Mouse (Mus musculus) left cerebral cortex, postnatal 4 days (tissue): Measurements from ENCODE around the gene Ccdc6. TPM values are rescaled to one million over a fixed set of nuclear protein-coding genes. Genes with fewer than 3 reads are reported as not detected.
"Not testable (repeated sequence)": the region's sequence is repeated elsewhere in the genome, so short reads cannot be mapped to it uniquely, and the experiment has no call there.

ENCODE experiments used
- DNase-seq: peaks from one replicate; pipeline ENCODE4 v3.0.0-alpha.2; 2022
- intact Hi-C: fragments of 180-260 bp; cut with DNase I; formaldehyde crosslinking; loops from one replicate; pipeline ENCODE4 v1.15.1; 2025
- total RNA-seq, 2 experiments: library from RNA; stranded (reverse); gene quantifications; 2 replicates each; pipeline ENCODE4 v1.2.3; 2021

The Ccdc6 gene
- total RNA-seq, 2 experiments from 2014 or later, result 68.1 to 70.5 TPM

DNA sequence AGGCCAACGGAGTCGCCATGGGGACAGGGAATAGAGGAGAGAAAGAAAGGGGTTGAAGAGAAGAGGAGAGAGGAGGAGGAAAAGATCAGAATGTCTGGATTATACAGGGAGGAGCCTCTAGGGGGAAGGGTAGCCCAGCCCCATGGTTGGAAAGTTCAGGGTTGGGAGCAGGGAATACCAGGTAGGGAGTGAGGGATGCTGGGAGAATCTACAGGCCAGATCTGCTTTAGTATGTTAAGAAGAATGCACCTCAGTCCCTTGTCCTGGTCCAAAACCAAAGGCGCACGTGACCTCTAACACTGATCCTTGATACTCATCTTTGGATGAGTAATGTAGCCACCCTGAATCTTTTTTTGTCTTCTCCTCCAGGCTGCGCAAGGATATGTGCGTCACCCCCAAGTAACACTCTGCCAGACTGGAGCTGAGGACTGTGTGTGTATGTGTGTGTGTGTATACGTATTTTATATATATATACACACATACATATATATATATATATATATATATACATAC, 102.1 kb downstream of the Ccdc6 start:
- intact Hi-C loops, result no loop called here
- no peak for DNase-seq

GRCm38 (mm10) chr10:70199466-70200210, 102.7 kb downstream of the Ccdc6 start:
- intact Hi-C loops, result no loop called here

GRCm38 (mm10) chr10:70200889-70201500, 104.1 kb downstream of the Ccdc6 start:
- DNase-seq, result no peak
- intact Hi-C loops, result no loop called here

More at GRCm38 (mm10) chr10:70199466-70200210, 102.7 kb downstream of the Ccdc6 start:
- DNase-seq, result no peak

DNA sequence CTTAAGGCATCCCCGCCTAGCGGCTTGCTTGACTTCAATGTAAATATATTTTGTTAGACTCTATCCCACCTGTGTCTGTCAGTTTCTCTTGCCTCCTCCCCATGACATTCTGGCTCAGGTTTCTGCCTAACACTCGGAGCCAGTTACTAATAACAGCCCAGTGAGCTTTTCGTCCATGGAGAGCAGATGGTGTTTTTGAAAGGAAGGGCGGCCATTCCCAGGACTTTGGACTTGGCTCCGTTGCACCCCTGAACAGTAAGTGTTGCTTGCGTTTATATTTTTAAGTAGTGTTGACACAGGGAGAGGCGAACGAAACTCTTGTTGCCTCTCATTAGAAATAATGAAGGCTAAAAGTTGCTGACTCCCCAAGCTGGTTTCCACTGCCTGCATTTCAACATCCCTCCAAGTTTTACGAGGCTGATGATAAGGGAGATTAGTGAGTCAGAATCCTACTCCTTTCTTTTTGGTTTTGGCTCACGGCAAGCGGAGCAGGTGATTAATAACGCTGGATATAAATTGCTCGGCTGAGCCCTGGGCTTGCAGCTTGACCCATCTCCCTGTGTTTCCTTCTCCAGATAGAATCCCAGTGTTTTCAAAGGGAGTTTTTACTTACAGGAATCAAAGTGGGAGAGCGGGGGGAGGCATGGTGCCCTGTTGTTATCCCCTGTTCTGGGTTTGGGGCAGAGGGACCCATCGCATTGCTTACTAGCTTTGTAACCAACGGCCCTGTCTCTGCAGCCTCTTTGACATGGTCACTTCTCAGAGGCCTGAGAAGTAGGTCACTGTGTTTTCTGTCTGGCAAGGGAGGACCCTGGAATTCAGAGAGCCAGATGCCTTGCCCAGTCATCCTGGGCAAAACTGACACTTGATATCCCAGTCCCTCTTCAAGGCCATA, 107.8 kb downstream of the Ccdc6 start, which contains the start of gene Mrln:
TSS of gene Mrln (plus strand) at position 160 of the 895 bp plus-strand sequence.
- intact Hi-C loops, result no loop called here
- peak; percentile 39 for DNase-seq

DNA sequence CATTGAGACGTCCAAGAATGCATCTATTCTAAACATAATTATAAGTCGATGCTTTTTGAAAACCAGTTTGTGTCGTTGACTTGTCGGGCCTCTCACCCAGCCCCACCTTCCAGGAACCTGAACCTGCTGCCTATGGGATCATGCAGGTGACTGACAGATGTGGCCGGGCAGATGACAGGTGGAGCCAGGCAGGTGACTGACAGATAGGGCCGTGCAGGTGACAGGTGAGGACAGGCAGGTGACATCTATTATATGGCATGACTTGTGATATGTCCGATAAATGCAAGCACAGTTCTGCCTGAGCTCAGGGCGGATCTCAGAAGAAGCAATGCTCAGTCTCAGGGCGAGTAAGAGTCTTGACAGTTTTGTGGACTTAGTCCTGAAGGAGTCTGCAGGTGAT, 114.4 kb downstream of the Ccdc6 start:
- intact Hi-C loops, result no loop called here

DNA sequence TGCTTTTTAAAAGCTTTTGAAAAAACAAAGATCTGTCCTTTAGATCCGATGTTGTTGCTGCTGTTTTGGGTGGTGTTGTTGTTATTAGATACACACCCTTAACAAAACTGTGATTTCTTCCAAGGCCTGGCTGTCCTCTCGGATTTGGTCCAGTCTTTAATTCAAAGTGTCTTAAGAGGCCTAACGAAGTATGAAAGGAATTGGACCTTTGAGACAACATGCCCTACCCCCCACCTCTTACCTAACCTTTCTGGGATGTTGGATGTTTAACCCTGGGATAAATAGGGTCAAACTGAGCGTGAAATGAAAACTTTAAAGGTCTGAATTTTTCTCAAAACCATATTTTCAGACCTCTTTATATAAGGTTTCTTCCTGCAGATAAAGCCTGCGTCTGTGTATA, 124.0 kb downstream of the Ccdc6 start:
- intact Hi-C loops, result no loop called here

More for the DNA sequence above, 114.4 kb downstream of the Ccdc6 start:
- no peak for DNase-seq

GRCm38 (mm10) chr10:70222231-70222630, 125.3 kb downstream of the Ccdc6 start:
- intact Hi-C loops, result not testable (repeated sequence)

More for the DNA sequence above, 124.0 kb downstream of the Ccdc6 start:
- no peak for DNase-seq

DNA sequence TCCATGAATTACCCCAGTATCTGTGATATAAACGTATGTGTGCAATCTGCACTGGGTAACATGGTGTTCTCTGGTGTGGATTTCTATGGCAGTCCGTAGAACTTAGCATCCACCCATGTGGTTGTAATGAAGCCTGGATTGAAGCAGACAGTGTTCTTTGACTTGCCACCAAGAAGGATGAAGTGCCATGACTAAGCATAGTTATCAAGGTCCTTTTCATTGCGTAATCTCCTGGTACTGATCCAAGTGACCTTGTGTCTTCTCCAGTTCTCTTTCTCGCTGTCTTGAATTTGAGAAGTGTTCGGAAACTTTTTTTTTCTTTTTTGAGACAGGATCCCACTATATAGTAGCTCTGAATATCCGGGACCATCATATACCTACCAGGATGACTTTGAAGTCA, 127.7 kb downstream of the Ccdc6 start:
- intact Hi-C loops, result no loop called here
- DNase-seq, result no peak

More at GRCm38 (mm10) chr10:70222231-70222630, 125.3 kb downstream of the Ccdc6 start:
- DNase-seq, result not testable (repeated sequence)

GRCm38 (mm10) chr10:70225760-70226159, 128.8 kb downstream of the Ccdc6 start:
- intact Hi-C loops, result no loop called here
- DNase-seq, result no peak

- intact Hi-C loops, result no loop called here
- DNase-seq, result no peak
Measured at GRCm38 (mm10) chr10:70226608-70227007, 129.7 kb downstream of the Ccdc6 start.

GRCm38 (mm10) chr10:70230352-70230751, 133.4 kb downstream of the Ccdc6 start:
- DNase-seq, result no peak
- intact Hi-C loops, result no loop called here

- no peak for DNase-seq
- intact Hi-C loops, result no loop called here
Measured at GRCm38 (mm10) chr10:70237936-70238335, 141.0 kb downstream of the Ccdc6 start.

Other genes with a start within 250 kb of the Ccdc6 start
- gene Mrln, start 107.5 kb downstream of the Ccdc6 start, total RNA-seq, result 1 to 10 TPM in 1 of 2 experiments, not detected in 1; 1.1 TPM
- 1 to 10 TPM; 3.7 to 4.7 TPM for gene Slc16a9, start 148.0 kb downstream of the Ccdc6 start, total RNA-seq